Mouse (Mus musculus) heart, embryonic 16.5 days (tissue): ENCODE measurements around the gene Inpp4b. TPM values are rescaled to one million over a fixed set of nuclear protein-coding genes. Genes with fewer than 3 reads are reported as not detected.

Source experiments
- ATAC-seq: fragments of 200-750 bp; cut with Nextera tagmentation; replicated peaks from 2 replicates; pipeline ENCODE4 v1.8.0; 2017; ENCODE audit warnings: moderate number of reproducible peaks; ENCODE audit not compliant: insufficient read depth, low FRiP score; ENCODE audit errors: extremely low read depth
- H3K27ac ChIP-seq: fragments of 300-500 bp; sonication (generic); 2 replicates; pipeline ENCODE4 v1.5.1; 2014; ENCODE audit warnings: mild to moderate bottlenecking, low read length, control low read depth, moderate library complexity
- H3K27me3 ChIP-seq: fragments of 300-500 bp; sonication (generic); 2 replicates; pipeline ENCODE4 v1.6.1; 2014; ENCODE audit warnings: low read length, mixed read lengths; ENCODE audit not compliant: control insufficient read depth, insufficient read depth
- H3K36me3 ChIP-seq: fragments of 300-500 bp; sonication (generic); 2 replicates; pipeline ENCODE4 v1.6.1; 2014; ENCODE audit not compliant: control insufficient read depth, insufficient read depth
- H3K4me1 ChIP-seq: fragments of 300-500 bp; sonication (generic); 2 replicates; pipeline ENCODE4 v1.6.1; 2014; ENCODE audit warnings: low read length, mixed read lengths; ENCODE audit not compliant: control insufficient read depth, insufficient read depth
- H3K4me2 ChIP-seq: fragments of 300-500 bp; sonication (generic); 2 replicates; pipeline ENCODE4 v1.6.1; 2014; ENCODE audit warnings: low read depth, mild to moderate bottlenecking, control low read depth, low read length
- H3K4me3 ChIP-seq: fragments of 300-500 bp; sonication (generic); 2 replicates; pipeline ENCODE4 v1.5.1; 2014; ENCODE audit warnings: mild to moderate bottlenecking, control low read depth, low read length
- H3K9ac ChIP-seq: fragments of 300-500 bp; sonication (generic); 2 replicates; pipeline ENCODE4 v1.6.1; 2014; ENCODE audit warnings: low read length, control low read depth
- H3K9me3 ChIP-seq: fragments of 300-500 bp; sonication (generic); replicated peaks from 2 replicates; pipeline ENCODE4 v1.6.1; 2016; ENCODE audit warnings: low read length; ENCODE audit not compliant: control insufficient read depth
- WGBS: fragments of 180-500 bp; shearing (Covaris S2); extraction: QIAGEN DNeasy Blood & Tissue Kit; methylation state at CpG from one replicate; pipeline ENCODE4 v1.1.7; 2014; 5-methylcytosine and 5-hydroxymethylcytosine counted together
- polyA plus RNA-seq: library from polyadenylated mRNA; unstranded; fragments of >200 nt; fragmentation: Nextera tagmentation; extraction: Ambion mirVana; gene quantifications from 2 replicates; pipeline ENCODE4 v1.2.1, GENCODE M21; 2015

Inpp4b gene
- polyA plus RNA-seq, 1 experiment from 2014 or later: 12.2 TPM

- Histone ChIP-seq H3K4me2 (no peak overlapping the region), H3K27ac (no peak overlapping the region), H3K27me3 (no peaks in the 10 kb centered on the region), H3K9ac (no peak overlapping the region), H3K4me3 (no peak overlapping the region), H3K36me3 (peaks cover 3% of the 10 kb centered on the region; the same call in 1 of the 2 replicates), H3K4me1 (no peaks in the 10 kb centered on the region), H3K9me3 (no peaks in the 10 kb centered on the region)
- ATAC-seq: no peak
- WGBS: 79% methylated on average over 8 of the region's 8 CpGs
Observed at GRCm38 (mm10) chr8:81985128-81985665, 642.8 kb downstream of the Inpp4b start.

- Histone ChIP-seq H3K27me3 (no peaks in the 10 kb centered on the region), H3K4me1 (no peaks in the 10 kb centered on the region), H3K4me3 (no peak overlapping the region), H3K36me3 (no peaks in the 10 kb centered on the region), H3K9ac (no peak overlapping the region), H3K9me3 (no peaks in the 10 kb centered on the region), H3K27ac (no peak overlapping the region), H3K4me2 (no peak overlapping the region)
- ATAC-seq: no peak
- WGBS: 92% methylated on average over 3 of the region's 3 CpGs
Observed at GRCm38 (mm10) chr8:81992966-81993365, 650.6 kb downstream of the Inpp4b start.

- no peaks in the 10 kb centered on the region for H3K9me3 ChIP-seq
- H3K4me3 ChIP-seq: no peak overlapping the region
- no peak overlapping the region for H3K9ac ChIP-seq
- no peak overlapping the region for H3K4me2 ChIP-seq
- no peak for ATAC-seq
- no peaks in the 10 kb centered on the region for H3K36me3 ChIP-seq
- H3K4me1 ChIP-seq: no peaks in the 10 kb centered on the region
- 73% methylated on average over 3 of the region's 3 CpGs for WGBS
- H3K27me3 ChIP-seq: no peaks in the 10 kb centered on the region
- no peak overlapping the region for H3K27ac ChIP-seq
Observed at GRCm38 (mm10) chr8:81996239-81996638, 653.9 kb downstream of the Inpp4b start.

- H3K27ac ChIP-seq: no peak overlapping the region
- no peaks in the 10 kb centered on the region for H3K9me3 ChIP-seq
- ATAC-seq: no peak
- no peak overlapping the region for H3K4me2 ChIP-seq
- H3K27me3 ChIP-seq: no peaks in the 10 kb centered on the region
- no peaks in the 10 kb centered on the region for H3K36me3 ChIP-seq
- H3K4me1 ChIP-seq: no peaks in the 10 kb centered on the region
- no peak overlapping the region for H3K4me3 ChIP-seq
- no peak overlapping the region for H3K9ac ChIP-seq
- WGBS: 83% methylated on average over 1 of the region's 1 CpGs
Observed at GRCm38 (mm10) chr8:81996823-81997222, 654.5 kb downstream of the Inpp4b start.

GRCm38 (mm10) chr8:82004158-82004557 lies 661.8 kb downstream of the Inpp4b start:
- H3K27ac ChIP-seq: no peak overlapping the region
- 89% methylated on average over 4 of the region's 4 CpGs for WGBS
- H3K36me3 ChIP-seq: no peaks in the 10 kb centered on the region
- no peak overlapping the region for H3K9ac ChIP-seq
- no peaks in the 10 kb centered on the region for H3K27me3 ChIP-seq
- no peak overlapping the region for H3K4me2 ChIP-seq
- H3K4me1 ChIP-seq: no peaks in the 10 kb centered on the region
- H3K4me3 ChIP-seq: no peak overlapping the region
- H3K9me3 ChIP-seq: no peaks in the 10 kb centered on the region
- no peak for ATAC-seq

GRCm38 (mm10) chr8:82005466-82005865 lies 663.1 kb downstream of the Inpp4b start:
- H3K27me3 ChIP-seq: no peaks in the 10 kb centered on the region
- H3K27ac ChIP-seq: no peak overlapping the region
- H3K4me2 ChIP-seq: no peak overlapping the region
- 60% methylated on average over 2 of the region's 2 CpGs for WGBS
- no peaks in the 10 kb centered on the region for H3K36me3 ChIP-seq
- no peak for ATAC-seq
- no peak overlapping the region for H3K4me3 ChIP-seq
- H3K4me1 ChIP-seq: no peaks in the 10 kb centered on the region
- H3K9ac ChIP-seq: no peak overlapping the region
- no peaks in the 10 kb centered on the region for H3K9me3 ChIP-seq

- no peaks in the 10 kb centered on the region for H3K4me1 ChIP-seq
- no peaks in the 10 kb centered on the region for H3K36me3 ChIP-seq
- no peaks in the 10 kb centered on the region for H3K9me3 ChIP-seq
- no peaks in the 10 kb centered on the region for H3K27me3 ChIP-seq
- WGBS: 88% methylated on average over 5 of the region's 5 CpGs
- H3K4me2 ChIP-seq: no peak overlapping the region
- ATAC-seq: no peak
- no peak overlapping the region for H3K27ac ChIP-seq
- no peak overlapping the region for H3K9ac ChIP-seq
- H3K4me3 ChIP-seq: no peak overlapping the region
Observed at GRCm38 (mm10) chr8:82017792-82018191, 675.4 kb downstream of the Inpp4b start.

GRCm38 (mm10) chr8:82027401-82027800 lies 685.0 kb downstream of the Inpp4b start:
- Histone ChIP-seq H3K4me3 (no peak overlapping the region), H3K27ac (0 out of 2 replicates have a peak overlapping the region, but pooled peaks have one; percentile 9), H3K36me3 (no peaks in the 10 kb centered on the region), H3K9me3 (no peaks in the 10 kb centered on the region), H3K4me2 (no peak overlapping the region), H3K9ac (no peak overlapping the region), H3K4me1 (peaks cover 5% of the 10 kb centered on the region; the same call in 1 of the 2 replicates), H3K27me3 (no peaks in the 10 kb centered on the region)
- WGBS: 51% methylated on average over 3 of the region's 3 CpGs
- no peak for ATAC-seq

GRCm38 (mm10) chr8:82028896-82029295 lies 686.5 kb downstream of the Inpp4b start:
- Histone ChIP-seq H3K27ac (no peak overlapping the region), H3K4me3 (no peak overlapping the region), H3K9me3 (no peaks in the 10 kb centered on the region), H3K36me3 (no peaks in the 10 kb centered on the region), H3K4me2 (no peak overlapping the region), H3K9ac (no peak overlapping the region), H3K27me3 (no peaks in the 10 kb centered on the region), H3K4me1 (peaks cover 5% of the 10 kb centered on the region; the same call in 1 of the 2 replicates)
- WGBS: 34% methylated on average over 1 of the region's 1 CpGs
- no peak for ATAC-seq
